Mouse (Mus musculus) heart, adult 2 months (tissue): Measurements from ENCODE around the gene Prkcd.

ENCODE experiments used
- CTCF ChIP-seq: fragments of 200-600 bp; IDR thresholded peaks from 2 replicates; pipeline ENCODE4 v1.8.1; 2022; ENCODE audit warnings: antibody characterized with exemption, mild to moderate bottlenecking, moderate library complexity
- POLR2A ChIP-seq: fragments of 200-500 bp; IDR thresholded peaks from 2 replicates; pipeline ENCODE4 v1.6.1; 2011; ENCODE audit warnings: mild to moderate bottlenecking, low read depth, low read length, control low read depth; ENCODE audit not compliant: insufficient read depth

GRCm38 (mm10) chr14:30674947-30675346 is 48.9 kb upstream of the Prkcd start:
- no peak for TF ChIP-seq CTCF
- TF ChIP-seq POLR2A = no peak
